Mouse (Mus musculus) gastrocnemius, postnatal 4 days (tissue): ENCODE results near the gene Unc5a. TPM values are rescaled to one million over a fixed set of nuclear protein-coding genes. Genes with fewer than 3 reads are reported as not detected.

ENCODE experiments used
- total RNA-seq, 2 experiments: library from RNA; stranded (reverse); gene quantifications; 2 replicates each; pipeline ENCODE4 v1.2.3; 2021

The Unc5a gene
- total RNA-seq, 2 experiments from 2014 or later, result 5.0 to 6.0 TPM

Other genes with a start within 250 kb of the Unc5a start
- under 1 TPM; 0.07 to 0.08 TPM for gene Cdhr2, start 247.9 kb upstream of the Unc5a start, total RNA-seq
- under 1 TPM; 0.76 to 0.78 TPM for gene Gprin1, start 199.5 kb upstream of the Unc5a start, total RNA-seq
- gene Sncb, start 182.8 kb upstream of the Unc5a start, total RNA-seq, result under 1 TPM in 1 of 2 experiments, not detected in 1; 0.20 TPM
- gene Eif4e1b, start 165.4 kb upstream of the Unc5a start, total RNA-seq, result not detected
- 10 to 100 TPM; 27.8 to 28.0 TPM for gene Tspan17, start 160.0 kb upstream of the Unc5a start, total RNA-seq
- gene Hk3, start 72.0 kb downstream of the Unc5a start, total RNA-seq, result 1 to 10 TPM; 2.3 to 2.8 TPM
- 10 to 100 TPM; 24.9 to 28.5 TPM for gene Uimc1, start 150.9 kb downstream of the Unc5a start, total RNA-seq
- gene Zfp346, start 155.9 kb downstream of the Unc5a start, total RNA-seq, result 10 to 100 TPM; 22.2 to 24.2 TPM
- gene Gm17617, start 184.1 kb downstream of the Unc5a start, total RNA-seq, result not detected
- gene Fgfr4, start 203.2 kb downstream of the Unc5a start, total RNA-seq, result 10 to 100 TPM; 46.1 to 46.6 TPM